Mouse (Mus musculus): ENCODE data around the gene Slc16a10. TPM values are rescaled to one million over a fixed set of nuclear protein-coding genes. Genes with fewer than 3 reads are reported as not detected.

Gene Slc16a10
- polyA plus RNA-seq, 1 experiment from 2014 or later, result 5.0 TPM

GRCm38 (mm10) chr10:40124096-40124495, 18.0 kb downstream of the Slc16a10 start:
- WGBS, result 92% methylated on average over 2 of the region's 2 CpGs
- Histone ChIP-seq H3K4me2 (replicated peaks) (no peak overlapping the region), H3K9ac (no peak overlapping the region), H3K9me3 (no peaks in the 10 kb centered on the region), H3K4me1 (no peaks in the 10 kb centered on the region), H3K27ac (no peak overlapping the region), H3K36me3 (no peaks in the 10 kb centered on the region), H3K27me3 (replicated peaks) (no peaks in the 10 kb centered on the region), H3K4me3 (no peak overlapping the region)
- ATAC-seq (ENCODE audit: low FRiP score, low read depth), result no peak

GRCm38 (mm10) chr10:40119466-40119865, 22.6 kb downstream of the Slc16a10 start:
- Histone ChIP-seq H3K27ac (no peak overlapping the region), H3K9ac (no peak overlapping the region), H3K4me2 (replicated peaks) (no peak overlapping the region), H3K9me3 (no peaks in the 10 kb centered on the region), H3K36me3 (no peaks in the 10 kb centered on the region), H3K4me3 (no peak overlapping the region), H3K4me1 (no peaks in the 10 kb centered on the region), H3K27me3 (replicated peaks) (no peaks in the 10 kb centered on the region)
- WGBS, result 86% methylated on average over 3 of the region's 3 CpGs
- ATAC-seq (ENCODE audit: low FRiP score, low read depth), result no peak

- Histone ChIP-seq H3K27ac (no peak overlapping the region), H3K4me2 (replicated peaks) (no peak overlapping the region), H3K27me3 (replicated peaks) (no peaks in the 10 kb centered on the region), H3K4me3 (no peak overlapping the region), H3K4me1 (no peaks in the 10 kb centered on the region), H3K9ac (no peak overlapping the region), H3K9me3 (no peaks in the 10 kb centered on the region), H3K36me3 (no peaks in the 10 kb centered on the region)
- no peak for ATAC-seq (ENCODE audit: low FRiP score, low read depth)
- WGBS, result 90% methylated on average over 5 of the region's 5 CpGs
These were observed 23.2 kb downstream of the Slc16a10 start for GRCm38 (mm10) chr10:40118743-40119387.

- Histone ChIP-seq H3K4me3 (no peak overlapping the region), H3K27ac (no peak overlapping the region), H3K9me3 (no peaks in the 10 kb centered on the region), H3K4me1 (no peaks in the 10 kb centered on the region; the same call in 1 of the 2 replicates), H3K4me2 (replicated peaks) (no peak overlapping the region), H3K9ac (no peak overlapping the region), H3K36me3 (no peaks in the 10 kb centered on the region), H3K27me3 (replicated peaks) (no peaks in the 10 kb centered on the region)
- 82% methylated on average over 7 of the region's 7 CpGs for WGBS
- no peak for ATAC-seq (ENCODE audit: low FRiP score, low read depth)
These were observed 28.5 kb downstream of the Slc16a10 start for GRCm38 (mm10) chr10:40113517-40114085.

GRCm38 (mm10) chr10:40112256-40112655, 29.8 kb downstream of the Slc16a10 start:
- no peak overlapping the region for H3K4me3 ChIP-seq
- H3K36me3 ChIP-seq, result no peaks in the 10 kb centered on the region
- ATAC-seq (ENCODE audit: low FRiP score, low read depth), result no peak
- no peaks in the 10 kb centered on the region for H3K27me3 ChIP-seq (replicated peaks)
- H3K9ac ChIP-seq, result no peak overlapping the region
- no peaks in the 10 kb centered on the region; the same call in 1 of the 2 replicates for H3K4me1 ChIP-seq
- H3K4me2 ChIP-seq (replicated peaks), result no peak overlapping the region
- H3K9me3 ChIP-seq, result no peaks in the 10 kb centered on the region
- H3K27ac ChIP-seq, result no peak overlapping the region
- WGBS, result 89% methylated on average over 10 of the region's 10 CpGs

GRCm38 (mm10) chr10:40109520-40109919, 32.5 kb downstream of the Slc16a10 start:
- Histone ChIP-seq H3K4me3 (no peak overlapping the region), H3K36me3 (no peaks in the 10 kb centered on the region), H3K9me3 (no peaks in the 10 kb centered on the region), H3K4me2 (replicated peaks) (no peak overlapping the region), H3K4me1 (no peaks in the 10 kb centered on the region; the same call in 1 of the 2 replicates), H3K27ac (no peak overlapping the region), H3K9ac (no peak overlapping the region), H3K27me3 (replicated peaks) (no peaks in the 10 kb centered on the region)
- no peak for ATAC-seq (ENCODE audit: low FRiP score, low read depth)
- 91% methylated on average over 5 of the region's 5 CpGs for WGBS

GRCm38 (mm10) chr10:40108992-40109391, 33.1 kb downstream of the Slc16a10 start:
- ATAC-seq (ENCODE audit: low FRiP score, low read depth), result no peak
- Histone ChIP-seq H3K9me3 (no peaks in the 10 kb centered on the region), H3K4me3 (no peak overlapping the region), H3K4me2 (replicated peaks) (no peak overlapping the region), H3K9ac (no peak overlapping the region), H3K27ac (no peak overlapping the region), H3K27me3 (replicated peaks) (no peaks in the 10 kb centered on the region), H3K4me1 (no peaks in the 10 kb centered on the region; the same call in 1 of the 2 replicates), H3K36me3 (no peaks in the 10 kb centered on the region)
- WGBS, result 91% methylated on average over 8 of the region's 8 CpGs

- 91% methylated on average over 1 of the region's 1 CpGs for WGBS
- Histone ChIP-seq H3K9ac (no peak overlapping the region), H3K27ac (no peak overlapping the region), H3K27me3 (replicated peaks) (no peaks in the 10 kb centered on the region), H3K4me1 (no peaks in the 10 kb centered on the region; the same call in 1 of the 2 replicates), H3K4me2 (replicated peaks) (no peak overlapping the region), H3K4me3 (no peak overlapping the region), H3K9me3 (no peaks in the 10 kb centered on the region), H3K36me3 (no peaks in the 10 kb centered on the region)
- no peak for ATAC-seq (ENCODE audit: low FRiP score, low read depth)
These were observed 34.1 kb downstream of the Slc16a10 start for GRCm38 (mm10) chr10:40107995-40108394.

- no peak overlapping the region for H3K4me2 ChIP-seq (replicated peaks)
- no peaks in the 10 kb centered on the region; the same call in 1 of the 2 replicates for H3K4me1 ChIP-seq
- no peak overlapping the region for H3K27ac ChIP-seq
- H3K4me3 ChIP-seq, result no peak overlapping the region
- WGBS, result 86% methylated on average over 1 of the region's 1 CpGs
- no peaks in the 10 kb centered on the region for H3K27me3 ChIP-seq (replicated peaks)
- no peak overlapping the region for H3K9ac ChIP-seq
- no peak for ATAC-seq (ENCODE audit: low FRiP score, low read depth)
- no peaks in the 10 kb centered on the region for H3K9me3 ChIP-seq
- H3K36me3 ChIP-seq, result no peaks in the 10 kb centered on the region
These were observed 36.9 kb downstream of the Slc16a10 start for GRCm38 (mm10) chr10:40105174-40105573.

GRCm38 (mm10) chr10:40103790-40104189, 38.3 kb downstream of the Slc16a10 start:
- Histone ChIP-seq H3K9ac (no peak overlapping the region), H3K4me2 (replicated peaks) (no peak overlapping the region), H3K27me3 (replicated peaks) (no peaks in the 10 kb centered on the region), H3K36me3 (no peaks in the 10 kb centered on the region), H3K27ac (no peak overlapping the region), H3K9me3 (no peaks in the 10 kb centered on the region), H3K4me1 (no peaks in the 10 kb centered on the region), H3K4me3 (no peak overlapping the region)
- 58% methylated on average over 5 of the region's 5 CpGs for WGBS
- no peak for ATAC-seq (ENCODE audit: low FRiP score, low read depth)

GRCm38 (mm10) chr10:40102986-40103385, 39.1 kb downstream of the Slc16a10 start:
- H3K4me3 ChIP-seq, result no peak overlapping the region
- no peak overlapping the region for H3K4me2 ChIP-seq (replicated peaks)
- 45% methylated on average over 8 of the region's 8 CpGs for WGBS
- H3K4me1 ChIP-seq, result no peaks in the 10 kb centered on the region
- H3K36me3 ChIP-seq, result no peaks in the 10 kb centered on the region
- ATAC-seq (ENCODE audit: low FRiP score, low read depth), result no peak
- no peak overlapping the region for H3K27ac ChIP-seq
- no peaks in the 10 kb centered on the region for H3K9me3 ChIP-seq
- no peaks in the 10 kb centered on the region for H3K27me3 ChIP-seq (replicated peaks)
- no peak overlapping the region for H3K9ac ChIP-seq

GRCm38 (mm10) chr10:40102166-40102565, 39.9 kb downstream of the Slc16a10 start:
- no peak overlapping the region for H3K27ac ChIP-seq
- H3K27me3 ChIP-seq (replicated peaks), result no peaks in the 10 kb centered on the region
- no peak overlapping the region for H3K9ac ChIP-seq
- 72% methylated on average over 3 of the region's 3 CpGs for WGBS
- H3K4me1 ChIP-seq, result no peaks in the 10 kb centered on the region
- no peak overlapping the region for H3K4me2 ChIP-seq (replicated peaks)
- no peak overlapping the region for H3K4me3 ChIP-seq
- no peak for ATAC-seq (ENCODE audit: low FRiP score, low read depth)
- H3K9me3 ChIP-seq, result no peaks in the 10 kb centered on the region
- no peaks in the 10 kb centered on the region for H3K36me3 ChIP-seq

GRCm38 (mm10) chr10:40098441-40098840, 43.6 kb downstream of the Slc16a10 start:
- H3K4me1 ChIP-seq, result no peaks in the 10 kb centered on the region
- 77% methylated on average over 1 of the region's 1 CpGs for WGBS
- no peak overlapping the region for H3K9ac ChIP-seq
- no peaks in the 10 kb centered on the region for H3K9me3 ChIP-seq
- H3K36me3 ChIP-seq, result no peaks in the 10 kb centered on the region
- no peak overlapping the region for H3K4me2 ChIP-seq (replicated peaks)
- no peaks in the 10 kb centered on the region for H3K27me3 ChIP-seq (replicated peaks)
- H3K27ac ChIP-seq, result no peak overlapping the region
- no peak for ATAC-seq (ENCODE audit: low FRiP score, low read depth)
- no peak overlapping the region for H3K4me3 ChIP-seq

Data from neural tube, embryonic 12.5 days (tissue).